Mouse (Mus musculus) forebrain, embryonic 11.5 days (tissue): ENCODE data around the gene Acot7. TPM values are rescaled to one million over a fixed set of nuclear protein-coding genes. Genes with fewer than 3 reads are reported as not detected.
A peak's percentile ranks its signal among the peaks of the same experiment; 100 is the strongest.

Source experiments
- ATAC-seq: fragments of 200-750 bp; cut with Nextera tagmentation; replicated peaks from 2 replicates; pipeline ENCODE4 v1.8.0; 2017; ENCODE audit warnings: moderate TSS enrichment; ENCODE audit not compliant: low FRiP score
- DNase-seq: peaks from one replicate; pipeline ENCODE4 v3.0.0-alpha.2; 2017; ENCODE audit warnings: low spot score
- H3K27ac ChIP-seq: fragments of 300-500 bp; sonication (generic); 2 replicates; pipeline ENCODE4 v1.5.1; 2014; ENCODE audit warnings: low read depth, low read length
- H3K27me3 ChIP-seq: fragments of 300-500 bp; sonication (generic); 2 replicates; pipeline ENCODE4 v1.6.1; 2014; ENCODE audit warnings: mild to moderate bottlenecking, low read length, mixed read lengths; ENCODE audit not compliant: control insufficient read depth, insufficient read depth
- H3K36me3 ChIP-seq: fragments of 300-500 bp; sonication (generic); 2 replicates; pipeline ENCODE4 v1.6.1; 2014; ENCODE audit warnings: mild to moderate bottlenecking, low read length, moderate library complexity, mixed read lengths; ENCODE audit not compliant: control insufficient read depth, insufficient read depth
- H3K4me1 ChIP-seq: fragments of 300-500 bp; sonication (generic); replicated peaks from 2 replicates; pipeline ENCODE4 v1.6.1; 2014; ENCODE audit warnings: low read length, mixed read lengths; ENCODE audit not compliant: control insufficient read depth, insufficient read depth
- H3K4me2 ChIP-seq: fragments of 300-500 bp; sonication (generic); 2 replicates; pipeline ENCODE4 v1.6.1; 2014; ENCODE audit warnings: low read depth, mild to moderate bottlenecking, low read length, moderate library complexity, mixed read lengths; ENCODE audit not compliant: severe bottlenecking
- H3K4me3 ChIP-seq: fragments of 300-500 bp; sonication (generic); 2 replicates; pipeline ENCODE4 v1.5.1; 2014; ENCODE audit warnings: low read depth, low read length
- H3K9ac ChIP-seq: fragments of 300-500 bp; sonication (generic); 2 replicates; pipeline ENCODE4 v1.6.1; 2014; ENCODE audit warnings: low read length
- H3K9me3 ChIP-seq: fragments of 300-500 bp; sonication (generic); 2 replicates; pipeline ENCODE4 v1.6.1; 2016; ENCODE audit warnings: low read length, mixed read lengths; ENCODE audit not compliant: control insufficient read depth
- WGBS: fragments of 180-500 bp; shearing (Covaris S2); extraction: QIAGEN DNeasy Blood & Tissue Kit; methylation state at CpG from one replicate; pipeline ENCODE4 v1.1.7; 2014; 5-methylcytosine and 5-hydroxymethylcytosine counted together
- polyA plus RNA-seq: library from polyadenylated mRNA; unstranded; fragments of >200 nt; fragmentation: Nextera tagmentation; extraction: Ambion mirVana; gene quantifications from 2 replicates; pipeline ENCODE4 v1.2.1, GENCODE M21; 2014

Gene Acot7
- polyA plus RNA-seq, 1 experiment from 2014 or later, result 75.1 TPM

DNA sequence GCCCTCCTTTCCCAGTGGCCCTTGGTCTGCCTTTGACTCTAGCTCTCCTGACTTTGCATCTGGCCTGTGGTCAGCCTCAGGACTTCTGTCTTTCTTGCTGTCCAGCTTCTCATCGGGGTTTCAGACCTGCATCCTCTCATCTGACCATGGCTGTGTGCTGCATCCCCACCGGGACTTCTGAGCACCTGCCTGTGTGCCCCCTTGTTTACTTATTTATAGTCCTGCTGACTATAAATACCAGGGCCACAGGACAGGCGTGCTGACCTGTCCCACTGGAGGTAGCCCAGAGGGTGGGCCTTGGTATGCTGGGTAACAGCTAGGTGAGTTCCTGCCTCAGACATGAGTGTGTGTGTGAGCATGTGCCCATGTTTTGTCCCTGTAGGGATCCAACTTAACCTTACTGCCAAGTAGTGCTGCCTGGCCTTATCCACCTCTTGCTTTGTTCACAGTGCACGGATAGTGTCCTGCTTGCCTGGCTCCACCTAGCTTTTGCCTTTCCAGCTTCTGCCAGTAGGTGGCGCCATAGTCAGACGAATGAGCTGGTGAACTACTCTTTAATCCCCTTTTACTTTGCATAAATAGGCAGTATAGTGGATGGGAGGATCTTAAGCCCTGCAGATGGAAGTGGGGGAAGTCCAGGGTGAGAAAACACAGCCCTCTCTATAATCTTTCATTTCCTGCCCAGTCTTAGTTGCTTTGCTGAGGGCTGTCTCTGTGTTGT, 36.0 kb downstream of the Acot7 start:
- H3K9me3 ChIP-seq, result no peaks in the 10 kb centered on the region
- H3K4me2 ChIP-seq, result no peak overlapping the region
- H3K27me3 ChIP-seq, result no peaks in the 10 kb centered on the region
- ATAC-seq, result peak; percentile 60; the same call in 1 of the 2 replicates
- H3K4me1 ChIP-seq, result no peaks in the 10 kb centered on the region; the same call in 1 of the 2 replicates
- 38% methylated on average over 6 of the region's 6 CpGs for WGBS
- no peak overlapping the region for H3K9ac ChIP-seq
- no peaks in the 10 kb centered on the region; the same call in 1 of the 2 replicates for H3K36me3 ChIP-seq
- peak; percentile 93 for DNase-seq
- H3K4me3 ChIP-seq, result no peak overlapping the region
- no peak overlapping the region for H3K27ac ChIP-seq

- Histone ChIP-seq H3K36me3 (no peaks in the 10 kb centered on the region; the same call in 1 of the 2 replicates), H3K4me3 (no peak overlapping the region), H3K9ac (no peak overlapping the region), H3K4me2 (no peak overlapping the region), H3K4me1 (no peaks in the 10 kb centered on the region; the same call in 1 of the 2 replicates), H3K9me3 (no peaks in the 10 kb centered on the region), H3K27me3 (no peaks in the 10 kb centered on the region), H3K27ac (no peak overlapping the region)
- 83% methylated on average over 8 of the region's 8 CpGs for WGBS
- DNase-seq (no peak), ATAC-seq (no peak)
Measured at GRCm38 (mm10) chr4:152214871-152215415, 37.0 kb downstream of the Acot7 start.

GRCm38 (mm10) chr4:152219591-152219990, 41.7 kb downstream of the Acot7 start:
- H3K9ac ChIP-seq, result no peak overlapping the region
- no peak overlapping the region for H3K27ac ChIP-seq
- no peak for DNase-seq
- H3K9me3 ChIP-seq, result no peaks in the 10 kb centered on the region
- no peaks in the 10 kb centered on the region; the same call in 1 of the 2 replicates for H3K36me3 ChIP-seq
- no peak overlapping the region for H3K4me2 ChIP-seq
- peaks cover 2% of the 10 kb centered on the region; the same call in 1 of the 2 replicates for H3K27me3 ChIP-seq
- ATAC-seq, result no peak
- H3K4me3 ChIP-seq, result no peak overlapping the region
- H3K4me1 ChIP-seq, result peaks cover 15% of the 10 kb centered on the region
- 95% methylated on average over 3 of the region's 3 CpGs for WGBS

DNA sequence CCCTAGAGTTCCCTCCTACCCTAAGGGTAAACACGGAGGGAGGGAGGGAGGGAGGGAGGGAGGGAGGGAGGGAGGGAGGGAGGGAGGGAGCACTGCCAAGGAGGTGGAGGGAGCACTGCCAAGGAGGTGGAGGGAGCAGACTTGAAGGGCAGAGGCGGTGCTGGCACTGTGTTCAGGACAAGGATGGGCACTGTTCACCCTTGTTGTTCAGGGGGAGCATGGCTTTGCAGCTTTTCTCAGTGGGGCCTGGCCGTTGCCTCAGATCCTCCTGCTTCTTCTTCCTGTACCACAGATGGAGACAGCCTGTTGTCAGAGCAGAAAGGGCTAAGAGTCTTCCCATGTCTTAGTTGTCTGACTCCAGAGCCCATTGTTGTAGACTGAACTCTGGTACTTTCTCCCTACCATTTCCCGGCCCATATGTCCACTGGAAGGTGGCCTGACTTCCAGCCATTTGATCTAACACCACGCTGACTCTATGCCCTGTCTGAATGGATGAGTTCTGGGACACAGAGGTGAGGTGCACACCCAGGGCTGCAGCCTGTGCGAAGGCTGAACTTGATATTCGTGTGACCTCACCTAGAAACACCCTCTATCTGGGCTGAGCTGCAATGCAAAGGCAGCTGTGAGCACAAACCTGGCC, 43.0 kb downstream of the Acot7 start:
- no peak for DNase-seq
- WGBS, result 67% methylated on average over 6 of the region's 7 CpGs
- H3K9ac ChIP-seq, result no peak overlapping the region
- H3K27me3 ChIP-seq, result peaks cover 2% of the 10 kb centered on the region; the same call in 1 of the 2 replicates
- peaks cover 15% of the 10 kb centered on the region for H3K4me1 ChIP-seq
- H3K36me3 ChIP-seq, result no peaks in the 10 kb centered on the region; the same call in 1 of the 2 replicates
- peak overlapping the region; percentile 35; the same call in 1 of the 2 replicates for H3K4me2 ChIP-seq
- peak overlapping the region; percentile 41; the same call in 1 of the 2 replicates for H3K27ac ChIP-seq
- H3K4me3 ChIP-seq, result no peak overlapping the region
- ATAC-seq, result peak; percentile 3; the same call in 1 of the 2 replicates
- no peaks in the 10 kb centered on the region for H3K9me3 ChIP-seq

DNA sequence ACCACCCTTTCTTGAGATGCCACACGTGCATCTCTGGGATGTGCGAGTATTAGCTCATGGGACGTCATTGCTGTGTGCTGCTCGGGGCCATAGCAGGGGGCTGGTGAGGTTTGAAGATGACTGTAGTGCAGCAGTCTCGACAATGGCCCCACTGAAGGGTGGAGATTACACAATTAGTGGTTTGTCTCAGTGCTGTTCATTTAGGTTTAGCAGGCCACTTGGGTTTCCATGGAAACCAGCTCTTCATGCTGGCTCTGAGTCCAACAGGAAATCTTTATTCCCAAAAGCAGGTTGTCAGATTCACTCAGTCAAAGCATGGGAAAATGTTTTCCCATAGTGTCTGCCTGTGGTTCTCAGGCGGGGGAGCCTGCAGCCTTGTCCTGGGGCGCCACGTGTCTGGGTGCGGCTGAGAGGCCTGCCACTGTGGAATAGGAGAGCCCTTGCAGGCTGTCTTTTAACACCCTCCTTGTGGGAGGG, 43.5 kb downstream of the Acot7 start:
- peak; percentile 75 for DNase-seq
- H3K4me1 ChIP-seq, result peaks cover 15% of the 10 kb centered on the region
- H3K4me3 ChIP-seq, result no peak overlapping the region
- no peak overlapping the region for H3K9ac ChIP-seq
- no peaks in the 10 kb centered on the region; the same call in 1 of the 2 replicates for H3K36me3 ChIP-seq
- WGBS, result 17% methylated on average over 9 of the region's 9 CpGs
- H3K27ac ChIP-seq, result peak overlapping the region; percentile 41; the same call in 1 of the 2 replicates
- no peaks in the 10 kb centered on the region for H3K9me3 ChIP-seq
- ATAC-seq, result peak; percentile 87
- H3K4me2 ChIP-seq, result peak overlapping the region; percentile 35; the same call in 1 of the 2 replicates
- H3K27me3 ChIP-seq, result peaks cover 2% of the 10 kb centered on the region; the same call in 1 of the 2 replicates

DNA sequence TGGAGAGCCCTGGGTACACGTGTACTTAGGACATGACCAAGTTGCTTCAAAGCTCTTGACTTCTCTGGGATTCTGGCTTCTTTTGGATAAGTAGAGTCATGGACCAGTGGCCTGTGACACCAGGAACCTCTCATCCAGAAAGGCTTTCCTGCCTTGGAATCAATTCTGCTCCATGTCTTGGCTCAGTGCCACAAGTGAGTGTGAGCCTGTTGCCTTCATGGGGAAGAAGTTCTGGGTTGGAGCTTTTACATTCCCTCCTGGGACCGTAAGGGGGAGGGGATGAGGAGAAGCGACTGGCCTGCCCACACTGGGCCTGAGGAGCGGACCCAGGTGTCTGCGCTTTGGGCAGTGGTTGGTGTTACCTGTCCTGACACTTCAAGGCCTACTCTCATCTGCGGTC, 44.2 kb downstream of the Acot7 start:
- no peak for DNase-seq
- no peaks in the 10 kb centered on the region for H3K9me3 ChIP-seq
- H3K4me1 ChIP-seq, result peaks cover 15% of the 10 kb centered on the region
- H3K4me3 ChIP-seq, result no peak overlapping the region
- WGBS, result 93% methylated on average over 6 of the region's 6 CpGs
- no peak for ATAC-seq
- no peaks in the 10 kb centered on the region; the same call in 1 of the 2 replicates for H3K36me3 ChIP-seq
- no peak overlapping the region for H3K27ac ChIP-seq
- no peak overlapping the region for H3K4me2 ChIP-seq
- no peak overlapping the region for H3K9ac ChIP-seq
- peaks cover 2% of the 10 kb centered on the region; the same call in 1 of the 2 replicates for H3K27me3 ChIP-seq

- H3K9ac ChIP-seq, result no peak overlapping the region
- 77% methylated on average over 1 of the region's 1 CpGs for WGBS
- H3K9me3 ChIP-seq, result no peaks in the 10 kb centered on the region
- no peak overlapping the region for H3K27ac ChIP-seq
- ATAC-seq (no peak), DNase-seq (no peak)
- no peak overlapping the region for H3K4me3 ChIP-seq
- peaks cover 15% of the 10 kb centered on the region for H3K4me1 ChIP-seq
- H3K27me3 ChIP-seq, result peaks cover 2% of the 10 kb centered on the region; the same call in 1 of the 2 replicates
- no peaks in the 10 kb centered on the region; the same call in 1 of the 2 replicates for H3K36me3 ChIP-seq
- H3K4me2 ChIP-seq, result no peak overlapping the region
Measured at GRCm38 (mm10) chr4:152222513-152222912, 44.6 kb downstream of the Acot7 start.

- H3K9me3 ChIP-seq, result no peaks in the 10 kb centered on the region
- no peak overlapping the region for H3K4me3 ChIP-seq
- peaks cover 2% of the 10 kb centered on the region; the same call in 1 of the 2 replicates for H3K27me3 ChIP-seq
- DNase-seq, result no peak
- H3K9ac ChIP-seq, result no peak overlapping the region
- H3K36me3 ChIP-seq, result no peaks in the 10 kb centered on the region; the same call in 1 of the 2 replicates
- ATAC-seq, result no peak
- 92% methylated on average over 5 of the region's 5 CpGs for WGBS
- H3K4me1 ChIP-seq, result peaks cover 15% of the 10 kb centered on the region
- H3K27ac ChIP-seq, result no peak overlapping the region
- H3K4me2 ChIP-seq, result no peak overlapping the region
Measured at GRCm38 (mm10) chr4:152224156-152224555, 46.2 kb downstream of the Acot7 start.
